Mouse (Mus musculus) heart, embryonic 13.5 days (tissue): ENCODE measurements around the gene Prkn. TPM values are rescaled to one million over a fixed set of nuclear protein-coding genes. Genes with fewer than 3 reads are reported as not detected.

Experiments used
- ATAC-seq: fragments of 200-750 bp; cut with Nextera tagmentation; 2 replicates; pipeline ENCODE4 v1.8.0; 2017; ENCODE audit warnings: moderate TSS enrichment; ENCODE audit not compliant: insufficient number of reproducible peaks, low FRiP score, low TSS enrichment; ENCODE audit errors: extremely low read depth
- H3K27ac ChIP-seq: fragments of 300-500 bp; sonication (generic); replicated peaks from 2 replicates; pipeline ENCODE4 v1.5.1; 2015; ENCODE audit warnings: moderate library complexity, mild to moderate bottlenecking, inconsistent platforms
- H3K27me3 ChIP-seq: fragments of 300-500 bp; sonication (generic); replicated peaks from 2 replicates; pipeline ENCODE4 v1.6.1; 2015; ENCODE audit warnings: mild to moderate bottlenecking, inconsistent platforms
- H3K36me3 ChIP-seq: fragments of 300-500 bp; sonication (generic); 2 replicates; pipeline ENCODE4 v1.6.1; 2015; ENCODE audit warnings: mild to moderate bottlenecking, inconsistent platforms
- H3K4me1 ChIP-seq: fragments of 300-500 bp; sonication (generic); 2 replicates; pipeline ENCODE4 v1.6.1; 2015; ENCODE audit warnings: inconsistent platforms
- H3K4me2 ChIP-seq: fragments of 300-500 bp; sonication (generic); 2 replicates; pipeline ENCODE4 v1.6.1; 2015; ENCODE audit warnings: inconsistent platforms, mild to moderate bottlenecking, moderate library complexity
- H3K4me3 ChIP-seq: fragments of 300-500 bp; sonication (generic); 2 replicates; pipeline ENCODE4 v1.5.1; 2015; ENCODE audit warnings: moderate library complexity, mild to moderate bottlenecking, inconsistent platforms
- H3K9ac ChIP-seq: fragments of 300-500 bp; sonication (generic); 2 replicates; pipeline ENCODE4 v1.6.1; 2015; ENCODE audit warnings: inconsistent platforms, mild to moderate bottlenecking, moderate library complexity
- H3K9me3 ChIP-seq: fragments of 300-500 bp; sonication (generic); 2 replicates; pipeline ENCODE4 v1.6.1; 2016; ENCODE audit warnings: inconsistent platforms
- WGBS: fragments of 180-500 bp; shearing (Covaris S2); methylation state at CpG from one replicate; pipeline ENCODE4 v1.1.7; 2015; ENCODE audit warnings: mixed read lengths; 5-methylcytosine and 5-hydroxymethylcytosine counted together
- polyA plus RNA-seq: library from polyadenylated mRNA; unstranded; fragments of >200 nt; fragmentation: Nextera tagmentation; extraction: Ambion mirVana; gene quantifications from 2 replicates; pipeline ENCODE4 v1.2.1, GENCODE M21; 2015

Prkn gene
- polyA plus RNA-seq, 1 experiment from 2014 or later, result 1.8 TPM

DNA sequence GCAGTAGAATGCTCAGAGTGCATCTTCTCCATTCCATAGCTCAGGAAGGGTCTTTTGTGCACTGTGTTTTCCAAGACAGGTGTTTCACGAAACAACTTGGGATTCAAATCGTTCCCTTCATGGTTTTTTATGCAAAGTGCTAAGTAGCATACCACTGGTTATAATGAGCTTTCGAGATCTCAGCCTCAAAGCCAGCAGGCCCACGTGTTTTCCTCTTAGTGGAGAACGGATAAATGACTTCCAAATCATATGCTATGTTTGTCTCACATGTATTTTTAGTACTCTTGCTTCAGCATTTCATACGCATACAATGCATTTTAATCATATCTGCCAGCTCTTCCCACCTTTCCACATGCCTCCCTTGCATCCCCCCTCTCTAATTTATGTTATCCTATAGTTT, 1021.0 kb downstream of the Prkn start:
- no peak for ATAC-seq
- H3K4me3 ChIP-seq, result no peak overlapping the region

DNA sequence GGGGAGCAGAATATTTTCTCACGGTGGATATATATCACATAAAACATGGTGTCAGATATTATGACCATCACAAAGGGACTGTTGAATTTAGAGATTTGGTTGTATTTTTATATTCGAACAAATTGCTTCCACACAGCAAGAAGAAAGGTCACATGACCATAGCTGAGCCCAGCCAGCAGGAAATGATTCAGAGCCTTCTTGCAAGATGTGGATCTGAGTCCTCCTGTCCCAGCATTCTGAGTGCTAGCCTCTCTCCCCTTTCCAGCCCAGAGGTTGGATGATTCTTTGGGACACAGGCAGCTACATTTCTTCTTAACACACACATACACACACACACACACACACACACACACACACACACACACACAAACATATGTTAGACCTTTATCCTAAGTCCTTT, 1022.2 kb downstream of the Prkn start:
- 76% methylated on average over 2 of the region's 2 CpGs for WGBS
- H3K9ac ChIP-seq, result no peak overlapping the region
- no peak for ATAC-seq
- H3K4me3 ChIP-seq, result no peak overlapping the region
- H3K4me2 ChIP-seq, result no peak overlapping the region
- no peaks in the 10 kb centered on the region for H3K27me3 ChIP-seq
- H3K27ac ChIP-seq, result no peak overlapping the region
- H3K9me3 ChIP-seq, result no peaks in the 10 kb centered on the region
- H3K36me3 ChIP-seq, result no peaks in the 10 kb centered on the region
- no peaks in the 10 kb centered on the region; the same call in 1 of the 2 replicates for H3K4me1 ChIP-seq

More for the DNA sequence above, 1021.0 kb downstream of the Prkn start:
- Histone ChIP-seq H3K36me3 (no peaks in the 10 kb centered on the region), H3K4me1 (no peaks in the 10 kb centered on the region), H3K9ac (no peak overlapping the region), H3K4me2 (no peak overlapping the region), H3K9me3 (no peaks in the 10 kb centered on the region), H3K27me3 (no peaks in the 10 kb centered on the region), H3K27ac (no peak overlapping the region)
- WGBS, result 79% methylated on average over 6 of the region's 6 CpGs

- H3K27ac ChIP-seq, result no peak overlapping the region
- no peaks in the 10 kb centered on the region; the same call in 1 of the 2 replicates for H3K4me1 ChIP-seq
- no peak overlapping the region for H3K4me2 ChIP-seq
- WGBS, result 78% methylated on average over 11 of the region's 11 CpGs
- H3K9ac ChIP-seq, result no peak overlapping the region
- no peak overlapping the region for H3K4me3 ChIP-seq
- no peaks in the 10 kb centered on the region for H3K36me3 ChIP-seq
- no peaks in the 10 kb centered on the region for H3K27me3 ChIP-seq
- H3K9me3 ChIP-seq, result no peaks in the 10 kb centered on the region
- no peak for ATAC-seq
Observed at GRCm38 (mm10) chr17:11863017-11863416, 1022.8 kb downstream of the Prkn start.

- Histone ChIP-seq H3K36me3 (no peaks in the 10 kb centered on the region), H3K27me3 (no peaks in the 10 kb centered on the region), H3K9me3 (no peaks in the 10 kb centered on the region), H3K4me1 (no peaks in the 10 kb centered on the region; the same call in 1 of the 2 replicates), H3K27ac (no peak overlapping the region), H3K9ac (no peak overlapping the region), H3K4me3 (no peak overlapping the region), H3K4me2 (no peak overlapping the region)
- no peak for ATAC-seq
- 76% methylated on average over 3 of the region's 3 CpGs for WGBS
Observed at GRCm38 (mm10) chr17:11866231-11866630, 1026.0 kb downstream of the Prkn start.

GRCm38 (mm10) chr17:11867334-11868095, 1027.3 kb downstream of the Prkn start:
- H3K9ac ChIP-seq, result no peak overlapping the region
- H3K9me3 ChIP-seq, result no peaks in the 10 kb centered on the region
- H3K36me3 ChIP-seq, result no peaks in the 10 kb centered on the region
- ATAC-seq, result no peak
- H3K4me3 ChIP-seq, result no peak overlapping the region
- no peaks in the 10 kb centered on the region for H3K27me3 ChIP-seq
- no peak overlapping the region for H3K4me2 ChIP-seq
- H3K4me1 ChIP-seq, result no peaks in the 10 kb centered on the region; the same call in 1 of the 2 replicates
- 55% methylated on average over 13 of the region's 13 CpGs for WGBS
- H3K27ac ChIP-seq, result no peak overlapping the region

DNA sequence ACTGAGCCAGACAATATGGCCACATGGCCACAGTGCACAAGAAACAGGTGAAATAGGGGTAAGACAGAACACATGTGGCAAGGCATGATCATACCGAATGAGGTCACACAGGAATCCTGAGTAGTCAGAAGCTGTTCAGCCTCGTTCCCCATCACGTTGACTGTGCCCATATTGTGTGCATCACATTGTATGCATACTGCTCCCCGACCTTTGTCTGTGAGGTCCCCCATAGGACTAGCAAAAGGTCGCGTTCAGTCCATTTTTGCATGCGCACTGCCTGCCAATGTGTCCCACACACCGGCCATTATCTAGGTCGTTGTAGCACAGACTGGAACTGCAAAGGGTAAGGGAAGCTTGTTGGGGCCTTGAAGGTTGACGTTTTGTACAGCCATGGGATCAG, 1030.4 kb downstream of the Prkn start:
- Histone ChIP-seq H3K9ac (no peak overlapping the region), H3K4me3 (no peak overlapping the region), H3K4me1 (no peaks in the 10 kb centered on the region; the same call in 1 of the 2 replicates), H3K9me3 (no peaks in the 10 kb centered on the region), H3K4me2 (no peak overlapping the region), H3K27ac (no peak overlapping the region), H3K36me3 (no peaks in the 10 kb centered on the region), H3K27me3 (no peaks in the 10 kb centered on the region)
- no peak for ATAC-seq
- WGBS, result 80% methylated on average over 10 of the region's 10 CpGs

DNA sequence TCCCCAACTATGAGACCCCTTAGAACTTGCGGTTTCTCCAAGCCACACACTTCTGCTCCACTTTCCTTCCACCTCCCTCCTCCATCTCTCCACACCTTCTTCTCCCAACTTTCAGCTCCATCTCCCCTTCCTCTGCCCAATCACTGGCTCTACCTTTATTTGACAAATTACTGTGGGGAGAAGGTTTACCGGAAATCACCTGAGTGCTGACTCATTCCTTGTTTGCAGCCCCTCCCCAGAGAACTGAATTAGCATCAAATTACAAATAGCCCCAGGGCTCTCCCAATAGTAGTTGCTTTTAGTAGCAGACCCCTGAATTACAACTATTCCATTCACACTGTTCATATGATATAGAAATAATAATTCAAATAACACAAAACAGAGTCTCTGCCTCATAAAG, 1036.1 kb downstream of the Prkn start:
- Histone ChIP-seq H3K27ac (no peak overlapping the region), H3K9me3 (no peaks in the 10 kb centered on the region), H3K4me2 (no peak overlapping the region), H3K36me3 (no peaks in the 10 kb centered on the region), H3K27me3 (no peaks in the 10 kb centered on the region), H3K4me1 (no peaks in the 10 kb centered on the region), H3K4me3 (no peak overlapping the region), H3K9ac (no peak overlapping the region)
- 86% methylated on average over 2 of the region's 2 CpGs for whole genome bisulfite sequencing
- ATAC-seq, result no peak

DNA sequence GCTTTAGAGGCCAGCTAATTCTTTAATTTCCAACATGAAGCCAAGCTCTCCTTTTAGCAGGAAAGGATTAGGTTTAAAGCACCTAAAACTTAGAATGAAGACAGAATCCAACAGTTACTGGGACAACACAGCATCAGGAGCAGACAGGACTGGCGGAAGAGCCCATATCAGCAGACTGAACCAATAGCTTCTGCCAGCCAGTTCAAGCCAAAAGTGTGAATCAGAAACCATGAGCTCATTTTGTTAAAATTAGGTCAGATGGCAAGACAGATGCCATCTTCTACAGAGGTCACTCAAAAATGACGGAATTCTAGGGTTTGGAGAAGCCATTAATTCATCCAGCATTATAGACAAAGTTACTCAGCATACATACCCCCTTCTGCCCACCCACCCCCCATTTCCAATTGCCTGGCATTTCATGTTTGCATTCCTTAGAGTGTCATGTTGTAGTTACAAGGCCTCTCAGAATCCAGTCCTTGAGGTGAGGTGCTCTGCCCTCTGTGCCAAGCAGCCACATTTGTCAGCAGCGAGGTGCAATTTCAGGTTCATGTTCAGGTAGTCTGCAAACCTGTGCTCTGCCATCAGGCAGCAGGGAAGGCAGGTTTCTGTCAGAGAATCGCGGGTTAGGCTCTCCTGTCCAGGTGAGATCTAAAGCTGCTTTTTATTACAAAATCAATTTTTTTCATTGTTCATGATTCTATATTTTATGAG, 1041.1 kb downstream of the Prkn start:
- Histone ChIP-seq H3K36me3 (no peaks in the 10 kb centered on the region), H3K4me2 (no peak overlapping the region), H3K9ac (no peak overlapping the region), H3K9me3 (no peaks in the 10 kb centered on the region), H3K4me3 (no peak overlapping the region), H3K27me3 (no peaks in the 10 kb centered on the region), H3K27ac (no peak overlapping the region), H3K4me1 (peaks cover 3% of the 10 kb centered on the region; the same call in 1 of the 2 replicates)
- 79% methylated on average over 5 of the region's 5 CpGs for WGBS
- ATAC-seq, result no peak

DNA sequence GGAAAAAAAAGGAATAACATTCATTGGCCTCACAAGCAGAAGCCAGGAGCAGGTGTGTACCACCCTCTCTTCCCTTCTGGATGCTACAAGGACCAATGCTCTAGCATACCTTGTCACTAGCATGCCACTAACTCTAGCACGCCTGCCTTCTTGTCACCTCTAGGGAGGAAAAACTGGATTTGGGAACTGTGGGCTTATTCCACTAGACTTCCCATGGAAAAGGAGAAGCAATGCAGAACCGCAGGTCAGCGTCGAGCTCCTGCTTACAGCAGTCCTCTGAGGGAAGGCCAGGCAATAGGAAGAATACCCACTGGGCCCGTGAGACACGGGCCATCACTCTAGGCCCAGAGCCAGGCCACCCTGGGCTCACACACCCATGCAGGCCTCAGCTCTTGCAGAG, 1045.4 kb downstream of the Prkn start:
- WGBS, result 85% methylated on average over 6 of the region's 6 CpGs
- ATAC-seq, result no peak
- no peak overlapping the region for H3K9ac ChIP-seq
- no peaks in the 10 kb centered on the region for H3K9me3 ChIP-seq
- H3K27me3 ChIP-seq, result no peaks in the 10 kb centered on the region
- no peaks in the 10 kb centered on the region for H3K36me3 ChIP-seq
- no peak overlapping the region for H3K4me2 ChIP-seq
- no peak overlapping the region for H3K27ac ChIP-seq
- H3K4me1 ChIP-seq, result peaks cover 3% of the 10 kb centered on the region; the same call in 1 of the 2 replicates
- H3K4me3 ChIP-seq, result no peak overlapping the region

DNA sequence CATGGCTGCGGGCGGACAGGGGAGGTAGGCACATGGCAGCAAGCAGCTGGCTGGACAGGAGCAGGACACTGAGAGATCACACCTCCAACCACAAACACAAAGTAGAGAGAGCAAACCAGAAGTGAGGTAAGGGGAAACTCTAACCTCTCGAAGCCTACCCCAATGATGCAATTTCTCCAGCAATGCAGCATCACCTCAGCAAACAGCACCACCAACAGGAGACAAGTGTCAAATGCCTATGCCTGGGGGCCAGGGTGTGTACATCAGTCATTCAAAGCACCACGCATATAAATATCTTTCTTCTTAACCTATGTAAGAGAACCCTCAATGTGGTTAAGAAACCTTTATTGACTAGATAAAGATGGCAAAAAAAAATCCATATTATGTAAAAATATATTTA, 1046.8 kb downstream of the Prkn start:
- H3K4me2 ChIP-seq, result no peak overlapping the region
- no peak overlapping the region for H3K27ac ChIP-seq
- H3K9me3 ChIP-seq, result no peaks in the 10 kb centered on the region
- no peak overlapping the region for H3K9ac ChIP-seq
- H3K36me3 ChIP-seq, result no peaks in the 10 kb centered on the region
- 80% methylated on average over 4 of the region's 4 CpGs for WGBS
- ATAC-seq, result no peak
- no peaks in the 10 kb centered on the region for H3K27me3 ChIP-seq
- H3K4me3 ChIP-seq, result no peak overlapping the region
- H3K4me1 ChIP-seq, result peaks cover 3% of the 10 kb centered on the region; the same call in 1 of the 2 replicates

- WGBS, result 61% methylated on average over 12 of the region's 12 CpGs
- H3K4me1 ChIP-seq, result peaks cover under 1% of the 10 kb centered on the region; the same call in 1 of the 2 replicates
- H3K27me3 ChIP-seq, result no peaks in the 10 kb centered on the region
- H3K27ac ChIP-seq, result no peak overlapping the region
- H3K9me3 ChIP-seq, result no peaks in the 10 kb centered on the region
- no peaks in the 10 kb centered on the region for H3K36me3 ChIP-seq
- H3K4me3 ChIP-seq, result no peak overlapping the region
- H3K9ac ChIP-seq, result no peak overlapping the region
- H3K4me2 ChIP-seq, result no peak overlapping the region
- no peak for ATAC-seq
Observed at GRCm38 (mm10) chr17:11887591-11888205, 1047.5 kb downstream of the Prkn start.
